Mouse (Mus musculus) layer of hippocampus, adult 2 months (tissue): Measurements from ENCODE around the gene Ackr1. TPM values are rescaled to one million over a fixed set of nuclear protein-coding genes. Genes with fewer than 3 reads are reported as not detected.
"Not testable (repeated sequence)": the region's sequence is repeated elsewhere in the genome, so short reads cannot be mapped to it uniquely, and the experiment has no call there.

Experiments
- DNase-seq, 2 experiments: peaks; one replicate each; pipeline ENCODE4 v3.0.0; 2022; ENCODE audit warnings: low spot score in 2 of 2
- H3K27ac ChIP-seq: fragments of 200-600 bp; 2 replicates; pipeline ENCODE4 v1.8.1; 2022
- H3K4me3 ChIP-seq: fragments of 200-600 bp; 2 replicates; pipeline ENCODE4 v1.8.1; 2022; ENCODE audit warnings: mild to moderate bottlenecking
- CTCF ChIP-seq: fragments of 200-600 bp; conservative IDR thresholded peaks from 2 replicates; pipeline ENCODE4 v1.8.1; 2022; ENCODE audit warnings: antibody characterized with exemption, mild to moderate bottlenecking, moderate library complexity
- total RNA-seq, 2 experiments: library from RNA; stranded (reverse); gene quantifications; 2 replicates each; pipeline ENCODE4 v1.2.3; 2021

The Ackr1 gene
- total RNA-seq, 2 experiments from 2014 or later, result 64.5 to 65.9 TPM

DNA sequence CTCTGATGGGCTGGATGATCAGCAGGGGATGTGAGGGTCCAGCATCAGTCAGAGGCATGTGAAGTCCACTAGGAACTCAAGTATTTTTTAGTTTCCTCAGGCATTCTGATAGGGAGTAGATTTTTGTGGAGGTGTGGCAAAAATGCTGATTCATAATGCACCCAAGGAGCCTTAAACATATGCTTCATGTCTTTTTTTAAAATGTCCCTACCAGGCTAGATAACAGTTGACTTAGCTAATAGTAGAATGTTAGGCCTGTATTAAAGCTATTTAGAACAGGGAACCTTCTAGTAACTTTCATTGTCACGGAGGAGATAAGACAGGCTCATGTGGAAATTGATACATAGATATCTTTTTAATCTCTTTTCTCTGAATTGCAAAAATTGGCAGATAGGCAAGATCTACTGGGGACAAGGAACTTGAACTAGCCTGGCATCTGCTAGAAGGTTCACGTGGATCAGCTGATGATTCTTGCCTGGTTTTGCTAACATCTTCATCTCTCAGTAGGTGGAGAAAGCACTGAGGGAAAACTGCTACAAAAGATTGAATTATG lies 15.5 kb downstream of the Ackr1 start:
- no peak for TF ChIP-seq CTCF
- no peak for DNase-seq
- Histone ChIP-seq H3K4me3 (no peak overlapping the region), H3K27ac (no peak overlapping the region)

DNA sequence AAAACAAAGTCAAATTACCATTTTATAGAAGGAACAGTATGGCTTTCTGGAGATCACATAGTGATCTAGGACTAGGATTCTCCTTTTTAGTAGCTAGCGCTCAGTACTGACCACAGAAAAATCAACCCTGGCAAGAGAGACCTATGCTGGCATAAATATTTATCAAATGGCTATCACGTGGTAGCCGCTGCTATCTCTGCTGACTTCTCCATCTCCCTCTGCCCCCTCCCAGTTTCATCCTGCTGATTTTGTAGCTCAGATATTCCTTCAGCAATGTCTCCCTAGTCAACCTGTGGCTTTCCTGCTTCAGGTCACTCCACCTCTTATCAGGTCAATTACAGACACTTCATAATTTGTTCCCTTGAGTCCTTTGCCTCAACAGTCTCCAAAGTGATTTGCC lies 17.8 kb downstream of the Ackr1 start:
- TF ChIP-seq CTCF, result no peak
- no peak for DNase-seq
- Histone ChIP-seq H3K4me3 (no peak overlapping the region), H3K27ac (no peak overlapping the region)

DNA sequence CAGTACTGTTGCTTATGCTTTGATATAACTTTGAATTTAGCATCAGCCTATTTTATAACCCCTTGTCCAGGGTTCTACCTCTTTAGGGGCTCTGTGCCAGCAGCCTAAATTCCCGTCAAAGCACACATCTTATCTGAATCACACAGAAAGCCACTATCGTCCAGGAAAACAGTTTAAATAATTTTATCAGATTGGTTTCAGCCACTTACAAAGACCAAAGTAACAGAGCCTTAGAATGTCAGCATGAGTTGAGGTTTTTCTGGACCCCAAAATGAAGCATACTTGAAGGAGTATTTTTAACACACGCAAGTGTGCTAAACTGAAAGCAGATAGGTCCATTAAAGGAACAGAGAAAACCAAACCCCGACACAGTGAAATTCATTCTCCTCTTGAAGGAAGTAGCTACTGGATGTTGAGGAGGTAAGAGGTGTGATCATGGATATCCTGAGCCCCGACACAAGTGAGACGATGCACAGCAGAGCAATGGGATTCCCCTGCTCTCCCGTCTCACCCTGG lies 20.0 kb downstream of the Ackr1 start:
- DNase-seq, H3K27ac ChIP-seq, H3K4me3 ChIP-seq: not testable (repeated sequence)

DNA sequence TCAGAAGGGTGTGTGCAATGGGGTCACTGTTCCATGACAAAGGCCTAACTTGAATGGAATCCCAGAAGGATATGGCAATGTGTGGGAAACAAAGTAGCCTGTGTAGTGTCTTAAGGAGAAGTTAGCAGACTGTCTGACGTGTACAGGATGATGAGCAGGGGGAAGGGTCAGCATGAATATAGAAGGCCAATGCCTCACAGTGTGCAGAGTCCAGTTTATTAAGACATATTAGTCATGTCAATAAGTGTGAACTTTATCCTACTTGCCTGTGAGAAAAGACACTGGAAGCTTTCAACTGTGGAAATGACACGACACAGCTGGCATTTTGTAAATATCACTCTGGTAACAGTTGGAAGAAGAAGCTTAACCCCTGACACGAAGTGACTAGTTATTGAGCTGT lies 30.8 kb downstream of the Ackr1 start:
- DNase-seq, H3K27ac ChIP-seq, H3K4me3 ChIP-seq: not testable (repeated sequence)

Other genes starting within 250 kb of the Ackr1 start
- gene Olfr1408, start 196.4 kb downstream of the Ackr1 start, total RNA-seq, result not detected
- gene Olfr1406, start 143.1 kb downstream of the Ackr1 start, total RNA-seq, result not detected
- not detected for gene Olfr218, start 135.9 kb downstream of the Ackr1 start, total RNA-seq
- not detected for gene Olfr1404, start 121.4 kb downstream of the Ackr1 start, total RNA-seq
- not detected for gene Fcer1a, start 106.5 kb downstream of the Ackr1 start, total RNA-seq
- gene Olfr418, start 67.7 kb downstream of the Ackr1 start, total RNA-seq, result not detected
- not detected for gene Mptx2, start 56.0 kb downstream of the Ackr1 start, total RNA-seq
- 1 to 10 TPM; 2.0 to 3.7 TPM for gene Aim2, start 17.1 kb upstream of the Ackr1 start, total RNA-seq
- gene Cadm3, start 33.9 kb upstream of the Ackr1 start, total RNA-seq, result 100 to 1,000 TPM; 394 to 402 TPM
- not detected for gene Ifi206, start 157.3 kb upstream of the Ackr1 start, total RNA-seq
- not detected for gene Ifi214, start 202.2 kb upstream of the Ackr1 start, total RNA-seq